Mouse (Mus musculus) midbrain, embryonic 11.5 days (tissue): ENCODE measurements around the gene Acox1. TPM values are rescaled to one million over a fixed set of nuclear protein-coding genes. Genes with fewer than 3 reads are reported as not detected.

Source experiments
- ATAC-seq: fragments of 200-750 bp; cut with Nextera tagmentation; 2 replicates; pipeline ENCODE4 v1.8.0; 2017; ENCODE audit warnings: moderate TSS enrichment, moderate library complexity; ENCODE audit not compliant: low FRiP score
- DNase-seq: peaks from one replicate; pipeline ENCODE4 v3.0.0; 2015; ENCODE audit warnings: low spot score; ENCODE audit errors: missing footprints
- H3K27ac ChIP-seq: fragments of 300-500 bp; sonication (generic); 2 replicates; pipeline ENCODE4 v1.5.1; 2014; ENCODE audit warnings: low read depth, low read length
- H3K27me3 ChIP-seq: fragments of 300-500 bp; sonication (generic); 2 replicates; pipeline ENCODE4 v1.6.1; 2014; ENCODE audit warnings: mild to moderate bottlenecking, low read length, moderate library complexity, mixed read lengths; ENCODE audit not compliant: control insufficient read depth, insufficient read depth
- H3K36me3 ChIP-seq: fragments of 300-500 bp; sonication (generic); 2 replicates; pipeline ENCODE4 v1.6.1; 2014; ENCODE audit warnings: mild to moderate bottlenecking, low read length, moderate library complexity, mixed read lengths; ENCODE audit not compliant: control insufficient read depth, insufficient read depth
- H3K4me1 ChIP-seq: fragments of 300-500 bp; sonication (generic); 2 replicates; pipeline ENCODE4 v1.6.1; 2014; ENCODE audit warnings: low read length; ENCODE audit not compliant: control insufficient read depth, insufficient read depth
- H3K4me2 ChIP-seq: fragments of 300-500 bp; sonication (generic); 2 replicates; pipeline ENCODE4 v1.6.1; 2014; ENCODE audit warnings: mild to moderate bottlenecking, moderate library complexity
- H3K4me3 ChIP-seq: fragments of 300-500 bp; sonication (generic); 2 replicates; pipeline ENCODE4 v1.5.1; 2014; ENCODE audit warnings: low read depth, low read length
- H3K9ac ChIP-seq: fragments of 300-500 bp; sonication (generic); 2 replicates; pipeline ENCODE4 v1.6.1; 2014; ENCODE audit warnings: low read length
- H3K9me3 ChIP-seq: fragments of 300-500 bp; sonication (generic); 2 replicates; pipeline ENCODE4 v1.6.1; 2016; ENCODE audit warnings: low read length; ENCODE audit not compliant: control insufficient read depth
- WGBS: fragments of 180-500 bp; shearing (Covaris S2); extraction: QIAGEN DNeasy Blood & Tissue Kit; methylation state at CpG from one replicate; pipeline ENCODE4 v1.1.7; 2014; 5-methylcytosine and 5-hydroxymethylcytosine counted together
- polyA plus RNA-seq: library from polyadenylated mRNA; unstranded; fragments of >200 nt; fragmentation: Nextera tagmentation; extraction: Ambion mirVana; gene quantifications from 2 replicates; pipeline ENCODE4 v1.2.1, GENCODE M21; 2014

Gene Acox1
- polyA plus RNA-seq, 1 experiment from 2014 or later, result 36.1 TPM

DNA sequence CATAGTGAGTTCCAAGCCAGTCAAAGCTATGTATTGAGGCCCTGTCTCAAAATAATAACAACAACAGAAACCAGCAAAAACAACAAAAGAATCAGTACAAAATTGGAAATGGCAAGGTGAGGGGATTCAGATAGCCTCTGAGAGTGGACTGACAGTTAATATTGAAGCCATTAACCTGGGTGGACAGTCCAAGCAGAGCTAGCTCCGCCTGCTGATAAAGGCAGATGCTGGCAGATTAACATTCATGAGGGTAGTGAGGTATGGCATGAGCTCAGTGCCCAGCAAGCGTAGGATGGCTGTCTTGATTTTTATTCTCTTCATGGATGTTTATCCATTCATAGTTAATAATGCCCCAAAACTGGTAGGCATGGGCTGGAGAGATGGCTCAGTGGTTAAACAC is 2.3 kb upstream of the Acox1 start:
- Histone ChIP-seq H3K27me3 (no peaks in the 10 kb centered on the region), H3K9me3 (no peaks in the 10 kb centered on the region), H3K27ac (no peak overlapping the region), H3K4me2 (no peak overlapping the region), H3K4me3 (no peak overlapping the region), H3K9ac (no peak overlapping the region), H3K36me3 (no peaks in the 10 kb centered on the region), H3K4me1 (0 out of 2 replicates have a peak, but pooled peaks cover 6% of the 10 kb centered on the region)
- DNase-seq (no peak), ATAC-seq (no peak)
- WGBS, result 83% methylated on average over 2 of the region's 2 CpGs

- Histone ChIP-seq H3K4me3 (peak overlapping the region; percentile 85), H3K4me1 (0 out of 2 replicates have a peak, but pooled peaks cover 6% of the 10 kb centered on the region), H3K9me3 (no peaks in the 10 kb centered on the region), H3K9ac (peak overlapping the region; percentile 87), H3K27me3 (no peaks in the 10 kb centered on the region), H3K36me3 (no peaks in the 10 kb centered on the region), H3K4me2 (peak overlapping the region; percentile 75), H3K27ac (0 out of 2 replicates have a peak overlapping the region, but pooled peaks have one; percentile 95)
- WGBS, result 31% methylated on average over 13 of the region's 13 CpGs
- DNase-seq, result no peak
- no peak for ATAC-seq
Measured at GRCm38 (mm10) chr11:116198132-116198531, 713 bp downstream of the Acox1 start.

GRCm38 (mm10) chr11:116197584-116197906 is 1.3 kb downstream of the Acox1 start:
- WGBS, result 91% methylated on average over 6 of the region's 6 CpGs
- ATAC-seq, result no peak
- H3K9ac ChIP-seq, result no peak overlapping the region
- no peak overlapping the region for H3K4me2 ChIP-seq
- no peak for DNase-seq
- no peaks in the 10 kb centered on the region for H3K36me3 ChIP-seq
- no peaks in the 10 kb centered on the region for H3K27me3 ChIP-seq
- H3K27ac ChIP-seq, result no peak overlapping the region
- H3K9me3 ChIP-seq, result no peaks in the 10 kb centered on the region
- H3K4me3 ChIP-seq, result no peak overlapping the region
- H3K4me1 ChIP-seq, result 0 out of 2 replicates have a peak, but pooled peaks cover 6% of the 10 kb centered on the region

DNA sequence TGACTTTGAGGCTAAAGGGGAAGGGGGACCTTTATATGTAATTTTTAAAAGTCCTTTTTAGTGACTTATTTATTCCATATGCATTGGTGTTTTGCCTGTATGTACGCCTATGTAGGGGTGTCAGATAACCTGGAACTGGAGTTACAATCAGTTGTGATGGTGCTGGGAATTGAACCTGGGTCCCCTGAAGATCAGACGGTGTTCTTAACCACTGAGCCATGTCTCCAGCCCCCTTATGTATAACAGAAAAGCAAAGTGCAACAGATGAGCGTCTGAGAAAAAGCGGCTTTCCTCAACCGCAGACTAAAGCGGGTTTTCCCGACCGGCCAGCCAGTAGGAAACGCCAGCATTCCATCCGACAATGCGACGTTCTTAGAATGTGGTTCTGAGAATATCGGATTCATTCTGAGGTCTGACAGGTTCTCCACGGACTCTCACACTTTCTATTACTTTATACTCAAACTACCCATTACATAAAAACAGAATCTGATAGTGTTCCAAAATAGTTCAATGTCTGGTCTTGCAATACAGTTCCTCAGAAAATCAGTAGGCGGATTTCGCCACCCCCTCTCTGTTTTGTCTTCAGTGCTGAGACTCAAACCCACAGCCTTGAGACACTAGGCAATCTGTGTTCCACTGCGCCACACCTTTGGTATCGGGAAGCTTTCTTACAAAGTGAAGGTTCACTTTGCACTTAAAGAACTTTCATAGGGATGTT is 1.8 kb downstream of the Acox1 start:
- Histone ChIP-seq H3K9ac (no peak overlapping the region), H3K27ac (no peak overlapping the region), H3K36me3 (no peaks in the 10 kb centered on the region), H3K9me3 (no peaks in the 10 kb centered on the region), H3K4me2 (no peak overlapping the region), H3K4me1 (0 out of 2 replicates have a peak, but pooled peaks cover 6% of the 10 kb centered on the region), H3K27me3 (no peaks in the 10 kb centered on the region), H3K4me3 (no peak overlapping the region)
- WGBS, result 94% methylated on average over 18 of the region's 18 CpGs
- ATAC-seq, result no peak
- DNase-seq, result no peak

GRCm38 (mm10) chr11:116196336-116196735 is 2.5 kb downstream of the Acox1 start:
- H3K27me3 ChIP-seq, result no peaks in the 10 kb centered on the region
- no peak for ATAC-seq
- no peak overlapping the region for H3K4me2 ChIP-seq
- DNase-seq, result no peak
- H3K9me3 ChIP-seq, result no peaks in the 10 kb centered on the region
- no peaks in the 10 kb centered on the region for H3K36me3 ChIP-seq
- no peak overlapping the region for H3K27ac ChIP-seq
- WGBS, result 89% methylated on average over 3 of the region's 3 CpGs
- H3K9ac ChIP-seq, result no peak overlapping the region
- H3K4me1 ChIP-seq, result 0 out of 2 replicates have a peak, but pooled peaks cover 6% of the 10 kb centered on the region
- no peak overlapping the region for H3K4me3 ChIP-seq

GRCm38 (mm10) chr11:116195252-116195651 is 3.6 kb downstream of the Acox1 start:
- no peaks in the 10 kb centered on the region for H3K27me3 ChIP-seq
- H3K9ac ChIP-seq, result no peak overlapping the region
- H3K4me2 ChIP-seq, result no peak overlapping the region
- ATAC-seq (no peak), DNase-seq (no peak)
- no peak overlapping the region for H3K4me3 ChIP-seq
- no peaks in the 10 kb centered on the region for H3K9me3 ChIP-seq
- H3K36me3 ChIP-seq, result no peaks in the 10 kb centered on the region
- WGBS, result 84% methylated on average over 5 of the region's 5 CpGs
- H3K27ac ChIP-seq, result no peak overlapping the region
- H3K4me1 ChIP-seq, result 0 out of 2 replicates have a peak, but pooled peaks cover 6% of the 10 kb centered on the region

GRCm38 (mm10) chr11:116194619-116195018 is 4.2 kb downstream of the Acox1 start:
- Histone ChIP-seq H3K4me3 (no peak overlapping the region), H3K4me2 (no peak overlapping the region), H3K27ac (no peak overlapping the region), H3K4me1 (0 out of 2 replicates have a peak, but pooled peaks cover 6% of the 10 kb centered on the region), H3K9me3 (no peaks in the 10 kb centered on the region), H3K27me3 (no peaks in the 10 kb centered on the region), H3K9ac (no peak overlapping the region), H3K36me3 (no peaks in the 10 kb centered on the region)
- WGBS, result 96% methylated on average over 8 of the region's 8 CpGs
- DNase-seq, result no peak
- ATAC-seq, result no peak

DNA sequence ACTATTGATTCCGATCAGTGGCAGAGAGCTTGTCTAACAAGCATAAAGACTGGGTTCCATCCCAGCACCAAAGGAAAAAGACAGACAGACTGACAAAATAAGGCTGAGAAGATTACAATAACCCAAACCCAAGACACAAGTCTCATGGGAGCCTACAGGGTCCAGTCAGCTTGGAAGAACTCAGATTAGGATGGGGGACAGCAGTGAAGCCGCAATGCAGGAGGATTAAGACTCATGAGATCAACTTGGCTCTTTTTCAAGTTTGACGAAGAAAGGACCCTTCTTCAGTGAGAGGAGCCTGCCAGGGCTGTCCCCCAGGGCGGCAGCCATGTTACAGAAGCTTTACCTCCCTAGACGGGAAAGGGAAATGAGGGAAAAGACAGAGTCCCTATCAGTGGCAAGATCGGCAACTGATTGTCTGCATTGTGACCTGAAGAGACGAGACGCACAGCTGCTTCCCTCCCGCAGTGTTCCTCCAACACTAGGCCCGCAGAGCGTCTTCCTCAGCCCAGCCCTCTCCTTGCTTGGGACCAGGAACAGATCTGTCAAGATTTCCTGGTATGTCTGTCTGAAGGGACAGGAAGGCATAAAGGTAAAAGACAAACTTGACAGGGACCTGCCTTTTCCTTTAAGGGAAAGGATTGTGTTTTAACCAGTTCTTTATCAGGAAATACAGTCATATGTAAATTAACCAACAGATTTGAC is 11.5 kb downstream of the Acox1 start:
- 42% methylated on average over 11 of the region's 11 CpGs for WGBS
- Histone ChIP-seq H3K9me3 (no peaks in the 10 kb centered on the region), H3K9ac (no peak overlapping the region), H3K4me1 (no peaks in the 10 kb centered on the region), H3K36me3 (0 out of 2 replicates have a peak, but pooled peaks cover 2% of the 10 kb centered on the region), H3K27me3 (no peaks in the 10 kb centered on the region), H3K4me3 (no peak overlapping the region), H3K27ac (no peak overlapping the region), H3K4me2 (no peak overlapping the region)
- DNase-seq, result no peak
- no peak for ATAC-seq

DNA sequence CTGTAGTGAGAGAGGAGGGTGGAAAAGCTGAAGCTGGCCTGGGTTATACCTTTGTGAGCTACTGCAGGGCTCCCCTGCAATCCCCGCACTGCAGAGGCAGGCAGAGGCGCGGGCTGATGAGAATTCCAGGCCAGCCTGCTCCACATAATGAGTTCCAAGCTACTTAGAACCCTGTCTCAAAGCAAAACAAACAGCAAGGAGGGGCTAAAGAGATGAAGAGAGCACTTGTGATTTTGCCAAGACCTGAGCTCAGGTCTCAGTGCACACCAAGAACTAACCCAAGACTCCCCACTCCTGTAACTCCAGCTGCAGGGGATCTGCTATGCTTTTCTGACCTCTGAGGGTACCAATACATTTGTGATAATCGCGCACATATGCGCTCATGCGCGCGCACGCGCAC is 12.5 kb downstream of the Acox1 start:
- Histone ChIP-seq H3K9me3 (no peaks in the 10 kb centered on the region), H3K27ac (no peak overlapping the region), H3K4me1 (no peaks in the 10 kb centered on the region), H3K9ac (no peak overlapping the region), H3K4me3 (no peak overlapping the region), H3K36me3 (0 out of 2 replicates have a peak, but pooled peaks cover 2% of the 10 kb centered on the region), H3K27me3 (no peaks in the 10 kb centered on the region), H3K4me2 (no peak overlapping the region)
- ATAC-seq (no peak), DNase-seq (no peak)
- 89% methylated on average over 11 of the region's 11 CpGs for WGBS
